Mouse (Mus musculus): Measurements from ENCODE around the gene Tcf20. TPM values are rescaled to one million over a fixed set of nuclear protein-coding genes. Genes with fewer than 3 reads are reported as not detected.
"Not testable (repeated sequence)": the region's sequence is repeated elsewhere in the genome, so short reads cannot be mapped to it uniquely, and the experiment has no call there.

The Tcf20 gene
- polyA plus RNA-seq, 1 experiment from 2014 or later, result 14.3 TPM

- no peak for ATAC-seq (ENCODE audit: low FRiP score, low read depth)
- no peak overlapping the region for H3K9ac ChIP-seq
- no peaks in the 10 kb centered on the region for H3K27me3 ChIP-seq
- no peaks in the 10 kb centered on the region for H3K36me3 ChIP-seq
- no peak overlapping the region for H3K4me2 ChIP-seq (replicated peaks)
- H3K4me3 ChIP-seq, result no peak overlapping the region
- H3K4me1 ChIP-seq, result peaks cover 5% of the 10 kb centered on the region; the same call in 1 of the 2 replicates
- H3K9me3 ChIP-seq, result no peaks in the 10 kb centered on the region
- no peak overlapping the region for H3K27ac ChIP-seq
- WGBS, result 100% methylated on average over 1 of the region's 1 CpGs
Observed at GRCm38 (mm10) chr15:82872037-82872436, 115.6 kb downstream of the Tcf20 start.

DNA sequence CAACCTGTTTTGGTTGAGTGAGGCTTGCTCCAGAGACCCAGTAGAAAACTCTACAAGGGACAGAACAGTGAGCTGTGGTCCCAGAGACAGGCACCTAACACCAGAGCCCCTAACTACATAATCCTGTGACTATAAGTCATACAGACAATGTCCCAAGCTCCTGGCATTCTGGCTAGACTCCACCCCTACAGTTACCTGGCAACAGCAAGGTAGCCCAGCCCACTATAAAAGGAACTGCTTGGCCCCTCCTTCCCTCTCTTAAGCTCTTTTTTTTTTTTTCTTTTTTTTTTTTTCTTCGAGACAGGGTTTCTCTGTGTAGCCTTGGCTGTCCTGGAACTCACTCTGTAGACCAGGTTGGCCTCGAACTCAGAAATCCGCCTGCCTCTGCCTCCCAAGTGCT, 121.4 kb downstream of the Tcf20 start:
- not testable (repeated sequence) for H3K4me3 ChIP-seq; H3K9me3 ChIP-seq; H3K4me2 ChIP-seq (replicated peaks); H3K36me3 ChIP-seq; H3K4me1 ChIP-seq; H3K27ac ChIP-seq; H3K9ac ChIP-seq; ATAC-seq (ENCODE audit: low FRiP score, low read depth); H3K27me3 ChIP-seq
- WGBS, result 97% methylated on average over 3 of the region's 3 CpGs

DNA sequence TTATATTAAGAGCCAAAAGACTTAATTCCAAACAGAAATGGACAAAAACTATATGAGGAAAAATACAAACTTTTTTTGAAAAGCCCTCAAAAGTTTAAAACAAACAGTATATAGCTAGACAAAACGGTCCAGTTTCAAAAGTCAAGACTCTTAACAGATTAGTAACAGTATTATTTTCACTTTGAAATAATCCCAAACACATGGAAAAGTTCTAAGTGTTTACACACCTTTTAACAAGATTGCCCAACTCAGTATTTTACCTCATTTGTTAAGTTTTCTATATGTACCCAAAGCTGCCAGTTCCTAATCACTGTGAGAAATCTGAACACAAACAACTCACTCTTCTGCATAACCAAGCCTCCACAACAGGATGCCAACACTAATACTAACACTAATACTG, 124.0 kb downstream of the Tcf20 start:
- Histone ChIP-seq H3K9ac (no peak overlapping the region), H3K4me3 (no peak overlapping the region), H3K4me2 (replicated peaks) (no peak overlapping the region), H3K9me3 (no peaks in the 10 kb centered on the region), H3K4me1 (no peaks in the 10 kb centered on the region), H3K36me3 (no peaks in the 10 kb centered on the region), H3K27ac (no peak overlapping the region), H3K27me3 (no peaks in the 10 kb centered on the region)
- 76% methylated on average over 1 of the region's 1 CpGs for WGBS
- no peak for ATAC-seq (ENCODE audit: low FRiP score, low read depth)

GRCm38 (mm10) chr15:82856652-82857378, 130.9 kb downstream of the Tcf20 start:
- Histone ChIP-seq H3K36me3 (peaks cover 53% of the 10 kb centered on the region), H3K4me1 (0 out of 2 replicates have a peak, but pooled peaks cover 5% of the 10 kb centered on the region), H3K4me2 (replicated peaks) (no peak overlapping the region), H3K27ac (no peak overlapping the region), H3K27me3 (no peaks in the 10 kb centered on the region), H3K9me3 (no peaks in the 10 kb centered on the region), H3K4me3 (no peak overlapping the region), H3K9ac (no peak overlapping the region)
- WGBS, result 56% methylated on average over 11 of the region's 11 CpGs
- no peak for ATAC-seq (ENCODE audit: low FRiP score, low read depth)

DNA sequence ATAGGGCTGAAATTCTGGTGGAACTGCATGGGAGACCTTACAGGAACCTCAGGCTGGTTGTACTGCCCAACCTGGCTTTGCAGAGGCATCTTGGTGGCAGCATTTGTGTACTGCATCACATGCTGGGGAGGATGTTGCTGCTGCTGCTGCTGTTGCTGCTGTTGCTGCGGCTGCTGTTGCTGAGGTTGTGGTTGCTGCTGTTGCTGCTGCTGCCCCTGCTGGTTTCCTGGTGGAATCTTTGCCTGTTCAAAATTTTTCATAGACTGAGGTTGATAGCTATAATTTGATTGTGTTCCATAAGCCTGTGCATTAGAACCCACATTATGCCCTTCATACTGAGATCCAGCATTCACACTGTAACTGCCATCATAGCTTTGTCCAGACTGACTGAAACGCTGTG, 131.6 kb downstream of the Tcf20 start:
- WGBS, result 94% methylated on average over 2 of the region's 2 CpGs
- Histone ChIP-seq H3K27me3 (no peaks in the 10 kb centered on the region), H3K4me1 (0 out of 2 replicates have a peak, but pooled peaks cover 5% of the 10 kb centered on the region), H3K4me2 (replicated peaks) (no peak overlapping the region), H3K27ac (no peak overlapping the region), H3K9me3 (no peaks in the 10 kb centered on the region), H3K9ac (no peak overlapping the region), H3K4me3 (no peak overlapping the region), H3K36me3 (peaks cover 61% of the 10 kb centered on the region)
- ATAC-seq (ENCODE audit: low FRiP score, low read depth), result no peak

DNA sequence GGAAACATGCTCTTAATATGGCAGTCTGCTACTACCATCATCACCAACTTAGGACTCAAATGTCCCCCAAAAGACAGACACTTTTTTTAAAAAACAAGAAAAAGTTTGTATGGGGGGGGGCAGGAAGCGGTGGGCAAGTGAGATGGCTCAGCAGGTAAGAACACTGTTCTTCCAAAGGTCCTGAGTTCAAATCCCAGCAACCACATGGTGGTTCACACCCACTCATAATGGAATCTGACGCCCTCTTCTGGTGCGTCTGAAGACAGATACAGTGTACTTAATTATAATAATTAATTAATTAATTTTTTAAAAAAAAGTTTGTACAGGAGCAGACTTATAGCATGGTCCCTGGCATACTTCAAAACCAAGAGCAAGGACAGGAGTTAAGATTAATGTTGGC, 148.5 kb downstream of the Tcf20 start:
- no peak overlapping the region for H3K27ac ChIP-seq
- peaks cover 20% of the 10 kb centered on the region for H3K36me3 ChIP-seq
- H3K4me1 ChIP-seq, result no peaks in the 10 kb centered on the region
- no peak for ATAC-seq (ENCODE audit: low FRiP score, low read depth)
- H3K9ac ChIP-seq, result no peak overlapping the region
- no peak overlapping the region for H3K4me3 ChIP-seq
- no peaks in the 10 kb centered on the region for H3K9me3 ChIP-seq
- H3K27me3 ChIP-seq, result no peaks in the 10 kb centered on the region
- WGBS, result 94% methylated on average over 3 of the region's 3 CpGs
- H3K4me2 ChIP-seq (replicated peaks), result no peak overlapping the region

DNA sequence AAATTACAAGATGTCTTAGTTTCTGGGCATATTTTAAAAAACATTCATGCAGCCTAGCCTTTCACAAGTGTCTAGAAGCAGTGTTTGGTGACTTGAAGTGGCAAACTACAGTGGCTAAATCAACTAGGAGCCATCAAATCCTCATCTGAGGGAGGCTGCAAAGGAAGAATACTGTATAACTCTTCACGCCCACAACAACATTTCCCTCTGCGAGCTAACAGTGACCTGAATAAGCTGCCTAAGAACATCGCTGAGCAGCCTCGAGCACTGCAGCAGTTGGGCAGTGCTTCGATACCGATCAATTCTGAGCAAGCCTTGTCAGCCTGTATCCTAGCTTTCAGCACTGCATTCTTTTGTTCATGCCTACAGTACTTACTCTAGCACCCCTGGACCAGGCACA, 157.8 kb downstream of the Tcf20 start:
- ATAC-seq (ENCODE audit: low FRiP score, low read depth), result no peak
- Histone ChIP-seq H3K4me1 (no peaks in the 10 kb centered on the region), H3K9ac (no peak overlapping the region), H3K27ac (no peak overlapping the region), H3K36me3 (peaks cover 18% of the 10 kb centered on the region), H3K4me3 (no peak overlapping the region), H3K9me3 (no peaks in the 10 kb centered on the region), H3K27me3 (no peaks in the 10 kb centered on the region), H3K4me2 (replicated peaks) (no peak overlapping the region)
- WGBS, result 91% methylated on average over 6 of the region's 6 CpGs

DNA sequence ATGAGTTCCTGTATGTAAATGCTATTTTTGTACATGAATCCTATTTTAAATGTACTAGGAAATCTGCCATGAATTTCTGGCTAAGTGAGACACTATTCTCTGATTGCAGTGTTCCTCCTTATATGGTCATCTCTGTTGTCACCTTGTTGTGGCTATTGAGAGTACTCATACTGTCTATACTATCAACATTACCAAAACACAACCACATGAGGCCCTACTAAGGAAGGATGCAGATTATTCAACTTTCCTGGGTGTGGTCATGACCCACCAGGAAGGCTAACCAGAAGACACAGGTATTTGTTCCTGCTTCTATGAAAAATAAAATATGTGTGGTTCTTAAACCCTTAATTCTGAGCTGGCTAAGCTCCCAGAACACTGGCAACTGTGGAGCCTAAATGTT, 161.8 kb downstream of the Tcf20 start:
- H3K4me3 ChIP-seq, result no peak overlapping the region
- no peaks in the 10 kb centered on the region for H3K9me3 ChIP-seq
- no peaks in the 10 kb centered on the region for H3K27me3 ChIP-seq
- peaks cover 23% of the 10 kb centered on the region for H3K36me3 ChIP-seq
- no peaks in the 10 kb centered on the region for H3K4me1 ChIP-seq
- H3K27ac ChIP-seq, result no peak overlapping the region
- ATAC-seq (ENCODE audit: low FRiP score, low read depth), result no peak
- no peak overlapping the region for H3K9ac ChIP-seq
- no peak overlapping the region for H3K4me2 ChIP-seq (replicated peaks)

DNA sequence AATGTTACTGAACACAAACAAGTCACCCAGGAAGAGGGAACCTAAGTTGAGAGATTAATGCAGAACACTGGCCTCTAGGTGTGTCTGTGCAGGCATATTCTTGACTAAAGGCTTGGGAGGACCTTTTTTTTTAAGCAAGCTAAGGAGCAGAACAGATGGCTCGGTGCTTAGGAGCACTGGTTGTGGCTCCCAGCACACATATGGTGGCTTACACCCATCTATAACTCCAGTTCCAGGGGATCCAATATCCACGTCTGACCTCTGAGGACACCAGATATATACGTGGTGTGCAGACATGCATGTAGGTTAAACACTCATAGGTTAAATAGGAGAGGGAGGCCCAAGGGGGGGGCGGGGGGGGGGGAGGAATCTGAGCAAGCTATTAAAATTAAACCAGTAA, 165.3 kb downstream of the Tcf20 start:
- whole genome bisulfite sequencing, result 60% methylated on average over 3 of the region's 4 CpGs

DNA sequence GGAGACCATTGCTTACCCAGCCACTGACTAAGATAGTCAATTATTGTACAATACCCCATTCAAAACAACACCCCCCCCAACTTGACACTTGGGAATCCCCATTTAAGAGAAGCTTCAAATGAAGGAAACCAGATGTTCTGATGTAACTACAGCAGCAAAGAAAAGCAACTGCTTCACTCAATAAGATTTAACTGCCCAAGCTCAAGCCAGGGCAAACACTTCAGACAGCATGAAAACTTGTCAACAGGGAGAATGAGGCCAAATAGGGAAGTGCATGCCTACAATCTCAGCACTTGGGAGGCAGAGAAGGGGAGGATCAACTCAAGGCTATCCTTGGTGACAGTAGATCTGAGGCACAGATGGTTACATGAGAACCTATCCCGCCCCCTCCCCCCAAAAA, 166.0 kb downstream of the Tcf20 start:
- Histone ChIP-seq H3K27ac (no peak overlapping the region), H3K4me2 (replicated peaks) (no peak overlapping the region), H3K4me1 (no peaks in the 10 kb centered on the region), H3K9ac (no peak overlapping the region), H3K36me3 (peaks cover 26% of the 10 kb centered on the region), H3K9me3 (no peaks in the 10 kb centered on the region), H3K4me3 (no peak overlapping the region), H3K27me3 (no peaks in the 10 kb centered on the region)
- ATAC-seq (ENCODE audit: low FRiP score, low read depth), result no peak
- WGBS, result 83% methylated on average over 1 of the region's 1 CpGs

More for the DNA sequence above, 165.3 kb downstream of the Tcf20 start:
- Histone ChIP-seq H3K4me2 (replicated peaks) (no peak overlapping the region), H3K9me3 (no peaks in the 10 kb centered on the region), H3K4me1 (no peaks in the 10 kb centered on the region), H3K27ac (no peak overlapping the region), H3K36me3 (peaks cover 30% of the 10 kb centered on the region), H3K9ac (no peak overlapping the region), H3K4me3 (no peak overlapping the region), H3K27me3 (no peaks in the 10 kb centered on the region)
- ATAC-seq (ENCODE audit: low FRiP score, low read depth), result no peak

DNA sequence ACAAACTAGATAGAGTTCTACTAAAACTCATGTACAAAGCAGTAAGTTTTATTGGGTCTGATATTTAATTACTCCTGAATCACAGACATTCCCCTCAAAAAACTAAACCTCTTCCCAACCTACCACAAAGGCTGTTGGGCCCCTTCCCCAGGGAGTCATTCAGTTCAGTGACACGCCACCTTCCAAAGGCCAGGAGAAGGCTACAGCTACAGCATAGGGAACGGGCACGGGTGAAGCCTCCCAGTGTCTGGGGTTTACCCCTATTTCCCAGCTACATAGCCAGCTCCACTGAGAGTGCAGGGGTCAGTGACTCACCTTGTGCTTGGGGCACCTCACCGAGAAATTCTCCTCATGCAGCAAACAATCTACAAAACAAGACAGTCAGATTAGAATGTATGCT, 172.4 kb downstream of the Tcf20 start:
- Histone ChIP-seq H3K27ac (no peak overlapping the region), H3K9ac (no peak overlapping the region), H3K4me2 (replicated peaks) (no peak overlapping the region), H3K36me3 (peaks cover 43% of the 10 kb centered on the region), H3K4me1 (no peaks in the 10 kb centered on the region), H3K27me3 (no peaks in the 10 kb centered on the region), H3K4me3 (no peak overlapping the region), H3K9me3 (no peaks in the 10 kb centered on the region)
- ATAC-seq (ENCODE audit: low FRiP score, low read depth), result no peak
- 86% methylated on average over 4 of the region's 4 CpGs for WGBS

- H3K36me3 ChIP-seq, result peaks cover 48% of the 10 kb centered on the region
- H3K9ac ChIP-seq, result no peak overlapping the region
- H3K27ac ChIP-seq, result no peak overlapping the region
- H3K9me3 ChIP-seq, result no peaks in the 10 kb centered on the region
- H3K4me3 ChIP-seq, result no peak overlapping the region
- H3K4me1 ChIP-seq, result no peaks in the 10 kb centered on the region
- 70% methylated on average over 4 of the region's 4 CpGs for WGBS
- ATAC-seq (ENCODE audit: low FRiP score, low read depth), result no peak
- no peak overlapping the region for H3K4me2 ChIP-seq (replicated peaks)
- H3K27me3 ChIP-seq, result no peaks in the 10 kb centered on the region
Observed at GRCm38 (mm10) chr15:82814806-82815205, 172.9 kb downstream of the Tcf20 start.

- H3K4me3 ChIP-seq, result no peak overlapping the region
- no peak overlapping the region for H3K4me2 ChIP-seq (replicated peaks)
- no peak for ATAC-seq (ENCODE audit: low FRiP score, low read depth)
- H3K4me1 ChIP-seq, result no peaks in the 10 kb centered on the region
- peaks cover 53% of the 10 kb centered on the region for H3K36me3 ChIP-seq
- no peaks in the 10 kb centered on the region for H3K9me3 ChIP-seq
- no peaks in the 10 kb centered on the region for H3K27me3 ChIP-seq
- no peak overlapping the region for H3K9ac ChIP-seq
- H3K27ac ChIP-seq, result no peak overlapping the region
- WGBS, result 83% methylated on average over 7 of the region's 7 CpGs
Observed at GRCm38 (mm10) chr15:82814321-82814720, 173.4 kb downstream of the Tcf20 start.

Measured in limb, embryonic 13.5 days (tissue).